Mouse (Mus musculus): ENCODE results near the gene Tmprss9.

Tmprss9 gene

GRCm38 (mm10) chr10:80871581-80871980 is at the start of gene Tmprss9:
TSS of gene Tmprss9 (plus strand) at chr10:80871848.
- 33% methylated on average over 9 of the region's 9 CpGs for WGBS

GRCm38 (mm10) chr10:80821991-80822390 is 49.7 kb upstream of the Tmprss9 start:
- 41% methylated on average over 2 of the region's 2 CpGs for WGBS

GRCm38 (mm10) chr10:80822528-80822927 is 49.1 kb upstream of the Tmprss9 start:
- 77% methylated on average over 5 of the region's 5 CpGs for WGBS

GRCm38 (mm10) chr10:80823316-80823715 is 48.3 kb upstream of the Tmprss9 start:
- 97% methylated on average over 1 of the region's 1 CpGs for WGBS

- WGBS = 47% methylated on average over 8 of the region's 8 CpGs
Measured at GRCm38 (mm10) chr10:80823847-80824643, 47.6 kb upstream of the Tmprss9 start.

GRCm38 (mm10) chr10:80824827-80825226 is 46.8 kb upstream of the Tmprss9 start:
- 57% methylated on average over 2 of the region's 2 CpGs for WGBS

GRCm38 (mm10) chr10:80826151-80827062 is 45.2 kb upstream of the Tmprss9 start, which contains the start of gene Oaz1:
TSS of gene Oaz1 (plus strand) at chr10:80826656.
- under 1% methylated on average over 81 of the region's 82 CpGs for WGBS

- 3% methylated on average over 29 of the region's 29 CpGs for WGBS
Measured at GRCm38 (mm10) chr10:80827063-80827869, 44.4 kb upstream of the Tmprss9 start.

GRCm38 (mm10) chr10:80827870-80828420 is 43.7 kb upstream of the Tmprss9 start:
- 46% methylated on average over 10 of the region's 10 CpGs for WGBS

- WGBS = 59% methylated on average over 9 of the region's 9 CpGs
Measured at GRCm38 (mm10) chr10:80828587-80828986, 43.1 kb upstream of the Tmprss9 start.

- WGBS = 17% methylated on average over 1 of the region's 1 CpGs
Measured at GRCm38 (mm10) chr10:80829359-80830278, 42.0 kb upstream of the Tmprss9 start.

- WGBS = 23% methylated on average over 9 of the region's 9 CpGs
Measured at GRCm38 (mm10) chr10:80831136-80831535, 40.5 kb upstream of the Tmprss9 start.

- WGBS = 66% methylated on average over 7 of the region's 7 CpGs
Measured at GRCm38 (mm10) chr10:80832818-80833217, 38.8 kb upstream of the Tmprss9 start.

- 68% methylated on average over 30 of the region's 30 CpGs for WGBS
Measured at GRCm38 (mm10) chr10:80835617-80836016, 36.0 kb upstream of the Tmprss9 start.

GRCm38 (mm10) chr10:80836949-80837379 is 34.7 kb upstream of the Tmprss9 start:
- WGBS = 35% methylated on average over 7 of the region's 7 CpGs

GRCm38 (mm10) chr10:80837827-80838226 is 33.8 kb upstream of the Tmprss9 start:
- 72% methylated on average over 2 of the region's 2 CpGs for WGBS

- WGBS = 76% methylated on average over 2 of the region's 2 CpGs
Measured at GRCm38 (mm10) chr10:80838346-80838912, 33.2 kb upstream of the Tmprss9 start.

- WGBS = 63% methylated on average over 6 of the region's 6 CpGs
Measured at GRCm38 (mm10) chr10:80839848-80840247, 31.8 kb upstream of the Tmprss9 start.

- WGBS = 68% methylated on average over 2 of the region's 2 CpGs
Measured at GRCm38 (mm10) chr10:80841685-80842084, 30.0 kb upstream of the Tmprss9 start.

- 58% methylated on average over 15 of the region's 15 CpGs for WGBS
Measured at GRCm38 (mm10) chr10:80842334-80842733, 29.3 kb upstream of the Tmprss9 start.
